Mouse (Mus musculus): ENCODE results near the gene Tgtp2. TPM values are rescaled to one million over a fixed set of nuclear protein-coding genes. Genes with fewer than 3 reads are reported as not detected.

Gene Tgtp2
- polyA plus RNA-seq, 1 experiment from 2014 or later = not detected

- Histone ChIP-seq H3K4me3 (no peak overlapping the region), H3K9me3 (no peaks in the 10 kb centered on the region), H3K27ac (replicated peaks) (no peak overlapping the region), H3K9ac (replicated peaks) (no peak overlapping the region), H3K4me1 (no peaks in the 10 kb centered on the region), H3K27me3 (no peaks in the 10 kb centered on the region), H3K4me2 (replicated peaks) (no peak overlapping the region), H3K36me3 (no peaks in the 10 kb centered on the region)
- 89% methylated on average over 2 of the region's 2 CpGs for WGBS
- ATAC-seq (replicated peaks) = no peak
Measured at GRCm38 (mm10) chr11:49092786-49093185, 28.8 kb upstream of the Tgtp2 start.

DNA sequence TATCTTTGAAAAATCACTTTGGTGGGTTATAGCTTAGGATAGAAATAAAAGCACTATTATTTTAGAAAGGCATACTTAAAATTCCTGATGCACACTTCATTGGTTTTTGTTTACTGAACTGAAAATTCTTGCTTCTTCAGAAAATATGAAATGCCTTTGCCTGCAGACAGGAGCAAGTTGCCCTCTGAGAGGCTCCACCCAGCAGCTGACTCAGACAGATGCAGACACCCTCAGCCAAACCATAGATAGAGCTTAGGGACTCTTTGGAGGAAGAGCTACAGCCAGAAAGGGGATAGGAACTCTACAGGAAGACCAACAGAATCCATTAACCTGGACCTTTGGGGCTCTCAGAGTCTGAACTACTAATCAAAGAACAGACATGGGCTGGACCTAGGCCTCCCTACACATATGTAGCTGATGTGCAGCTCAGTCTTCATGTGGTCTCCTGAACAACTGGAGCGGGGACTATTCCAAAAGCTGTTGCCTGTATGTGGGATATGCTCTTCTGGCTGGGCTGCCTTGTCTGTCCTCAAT, 28.1 kb upstream of the Tgtp2 start:
- no peaks in the 10 kb centered on the region for H3K27me3 ChIP-seq
- H3K4me2 ChIP-seq (replicated peaks) = no peak overlapping the region
- 96% methylated on average over 1 of the region's 1 CpGs for WGBS
- H3K36me3 ChIP-seq = no peaks in the 10 kb centered on the region
- no peak overlapping the region for H3K27ac ChIP-seq (replicated peaks)
- no peak overlapping the region for H3K4me3 ChIP-seq
- no peaks in the 10 kb centered on the region for H3K4me1 ChIP-seq
- no peak overlapping the region for H3K9ac ChIP-seq (replicated peaks)
- H3K9me3 ChIP-seq = no peaks in the 10 kb centered on the region
- no peak for ATAC-seq (replicated peaks)

GRCm38 (mm10) chr11:49091171-49091570, 27.2 kb upstream of the Tgtp2 start:
- no peak for ATAC-seq (replicated peaks)

GRCm38 (mm10) chr11:49090551-49090950, 26.5 kb upstream of the Tgtp2 start:
- Histone ChIP-seq H3K4me1 (no peaks in the 10 kb centered on the region), H3K4me2 (replicated peaks) (no peak overlapping the region), H3K9me3 (no peaks in the 10 kb centered on the region), H3K36me3 (no peaks in the 10 kb centered on the region), H3K9ac (replicated peaks) (no peak overlapping the region), H3K27me3 (no peaks in the 10 kb centered on the region), H3K4me3 (no peak overlapping the region), H3K27ac (replicated peaks) (no peak overlapping the region)
- ATAC-seq (replicated peaks) = no peak
- WGBS = 84% methylated on average over 5 of the region's 5 CpGs

More at GRCm38 (mm10) chr11:49091171-49091570, 27.2 kb upstream of the Tgtp2 start:
- no peak overlapping the region for H3K4me3 ChIP-seq
- WGBS = 82% methylated on average over 4 of the region's 4 CpGs
- H3K9ac ChIP-seq (replicated peaks) = no peak overlapping the region
- no peak overlapping the region for H3K4me2 ChIP-seq (replicated peaks)
- no peaks in the 10 kb centered on the region for H3K27me3 ChIP-seq
- no peaks in the 10 kb centered on the region for H3K4me1 ChIP-seq
- H3K27ac ChIP-seq (replicated peaks) = no peak overlapping the region
- H3K36me3 ChIP-seq = no peaks in the 10 kb centered on the region
- no peaks in the 10 kb centered on the region for H3K9me3 ChIP-seq

- Histone ChIP-seq H3K36me3 (no peaks in the 10 kb centered on the region), H3K4me3 (no peak overlapping the region), H3K4me2 (replicated peaks) (no peak overlapping the region), H3K9me3 (no peaks in the 10 kb centered on the region), H3K27me3 (no peaks in the 10 kb centered on the region), H3K9ac (replicated peaks) (no peak overlapping the region), H3K4me1 (no peaks in the 10 kb centered on the region), H3K27ac (replicated peaks) (no peak overlapping the region)
- WGBS = 89% methylated on average over 3 of the region's 3 CpGs
- no peak for ATAC-seq (replicated peaks)
Measured at GRCm38 (mm10) chr11:49089735-49090507, 25.9 kb upstream of the Tgtp2 start.

DNA sequence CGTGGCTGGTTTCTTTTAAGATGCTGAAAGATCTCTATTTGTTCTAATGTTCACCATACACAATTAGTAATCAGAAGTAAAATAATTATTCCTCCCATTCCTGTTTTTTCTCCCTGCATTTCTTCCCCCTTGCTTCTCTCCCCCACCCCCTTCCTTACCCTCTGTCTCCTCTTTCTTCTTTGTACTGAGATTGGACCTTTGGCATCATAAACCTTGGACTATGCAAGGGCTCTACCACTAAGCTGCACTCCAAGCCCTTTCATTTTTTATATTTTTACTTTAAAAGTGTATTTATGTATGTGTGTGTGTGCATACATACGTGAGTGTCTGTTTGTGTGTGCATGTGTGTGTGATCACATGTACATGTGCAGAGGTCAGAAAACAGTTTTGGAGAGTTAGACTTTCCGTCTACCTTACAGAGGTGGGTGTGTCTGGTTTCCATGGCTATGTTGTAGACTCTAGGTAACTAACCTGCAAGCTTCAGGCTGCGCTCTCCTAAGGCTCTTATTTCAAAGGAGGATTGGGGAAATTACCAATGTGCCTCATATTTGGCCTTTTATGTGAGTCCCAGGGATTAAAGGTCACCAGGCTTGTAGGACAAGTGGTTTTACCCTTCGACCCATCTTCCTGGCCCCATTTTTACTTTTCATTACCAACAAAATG, 25.1 kb upstream of the Tgtp2 start:
- no peak overlapping the region for H3K4me3 ChIP-seq
- H3K27me3 ChIP-seq = no peaks in the 10 kb centered on the region
- WGBS = 90% methylated on average over 5 of the region's 5 CpGs
- no peak for ATAC-seq (replicated peaks)
- H3K9ac ChIP-seq (replicated peaks) = no peak overlapping the region
- no peaks in the 10 kb centered on the region for H3K9me3 ChIP-seq
- no peaks in the 10 kb centered on the region for H3K4me1 ChIP-seq
- H3K27ac ChIP-seq (replicated peaks) = no peak overlapping the region
- no peaks in the 10 kb centered on the region for H3K36me3 ChIP-seq
- no peak overlapping the region for H3K4me2 ChIP-seq (replicated peaks)

DNA sequence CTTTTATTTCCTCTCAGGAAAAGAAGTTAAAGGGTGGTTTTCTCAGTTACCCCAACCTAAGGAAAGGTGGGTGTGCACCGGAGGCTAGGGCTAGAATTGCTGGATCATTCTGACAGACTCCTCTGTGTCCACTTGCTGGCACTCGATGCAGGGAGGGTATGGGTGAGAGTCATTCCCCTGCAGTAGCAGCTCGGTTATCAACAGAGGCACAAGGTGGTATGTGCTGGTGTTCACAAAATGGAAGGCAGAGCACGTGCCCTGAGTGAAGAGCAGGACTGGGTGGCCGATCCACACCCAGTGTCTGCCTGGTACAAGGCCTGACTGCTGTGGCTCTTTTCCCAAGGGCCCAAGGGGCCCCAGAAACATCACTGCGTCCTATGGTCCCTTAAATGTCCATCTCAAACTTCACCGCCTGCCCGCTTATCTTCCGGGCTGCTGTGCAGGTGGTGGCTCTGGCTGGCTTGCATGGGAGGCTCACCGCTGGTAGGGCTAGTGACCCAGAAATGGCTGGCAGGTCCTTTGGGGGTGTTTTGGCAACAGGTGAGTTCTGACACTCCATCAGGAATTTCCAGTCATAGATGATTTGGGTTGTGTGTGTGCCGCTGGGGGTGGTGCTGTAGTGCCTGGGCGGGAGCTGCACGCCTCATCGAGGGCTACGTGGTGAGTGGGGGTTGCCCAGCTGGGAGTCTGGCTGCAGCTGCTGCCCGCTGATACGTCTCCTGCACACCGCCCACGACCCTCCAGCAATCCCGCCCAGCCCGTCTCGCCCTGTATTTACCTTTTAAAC, 24.0 kb upstream of the Tgtp2 start:
- H3K27me3 ChIP-seq = no peaks in the 10 kb centered on the region
- H3K4me3 ChIP-seq = no peak overlapping the region
- WGBS = 47% methylated on average over 22 of the region's 22 CpGs
- H3K9ac ChIP-seq (replicated peaks) = no peak overlapping the region
- no peak overlapping the region for H3K27ac ChIP-seq (replicated peaks)
- no peaks in the 10 kb centered on the region for H3K4me1 ChIP-seq
- no peak for ATAC-seq (replicated peaks)
- H3K4me2 ChIP-seq (replicated peaks) = no peak overlapping the region
- no peaks in the 10 kb centered on the region for H3K36me3 ChIP-seq
- H3K9me3 ChIP-seq = no peaks in the 10 kb centered on the region

DNA sequence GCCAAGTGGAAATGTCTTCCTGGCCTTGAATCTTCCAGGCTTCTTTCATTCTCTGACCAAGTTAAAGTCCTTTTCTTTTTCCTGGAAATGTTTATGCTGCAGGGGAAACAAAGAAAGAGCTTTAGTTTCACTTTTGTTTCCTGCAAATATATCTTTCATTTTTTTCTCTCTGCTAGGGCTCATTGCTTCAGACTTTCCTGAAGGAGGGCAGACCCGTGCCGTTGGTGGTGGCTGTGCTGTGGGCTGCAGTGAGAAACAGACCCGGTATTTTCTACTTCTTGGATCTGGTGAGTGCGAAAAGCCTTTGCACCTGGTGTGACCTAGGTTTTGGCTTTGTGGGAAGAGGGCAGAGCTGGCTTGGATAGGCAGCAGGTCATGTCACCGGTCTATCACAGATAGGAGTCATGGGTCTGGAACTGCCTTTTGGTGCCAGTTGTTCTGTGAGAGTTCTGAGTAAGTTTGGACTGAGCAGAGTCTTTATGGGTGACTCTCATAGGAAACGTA, 22.9 kb upstream of the Tgtp2 start:
- 82% methylated on average over 6 of the region's 6 CpGs for WGBS
- Histone ChIP-seq H3K4me1 (no peaks in the 10 kb centered on the region), H3K27ac (replicated peaks) (no peak overlapping the region), H3K9me3 (no peaks in the 10 kb centered on the region), H3K4me2 (replicated peaks) (no peak overlapping the region), H3K27me3 (no peaks in the 10 kb centered on the region), H3K36me3 (no peaks in the 10 kb centered on the region), H3K4me3 (no peak overlapping the region), H3K9ac (replicated peaks) (no peak overlapping the region)
- no peak for ATAC-seq (replicated peaks)

- 42% methylated on average over 3 of the region's 3 CpGs for WGBS
- Histone ChIP-seq H3K9ac (replicated peaks) (no peak overlapping the region), H3K36me3 (no peaks in the 10 kb centered on the region), H3K4me1 (no peaks in the 10 kb centered on the region), H3K27me3 (no peaks in the 10 kb centered on the region), H3K4me3 (no peak overlapping the region), H3K9me3 (no peaks in the 10 kb centered on the region), H3K27ac (replicated peaks) (no peak overlapping the region), H3K4me2 (replicated peaks) (no peak overlapping the region)
- no peak for ATAC-seq (replicated peaks)
Measured at GRCm38 (mm10) chr11:49084875-49085274, 20.9 kb upstream of the Tgtp2 start.

DNA sequence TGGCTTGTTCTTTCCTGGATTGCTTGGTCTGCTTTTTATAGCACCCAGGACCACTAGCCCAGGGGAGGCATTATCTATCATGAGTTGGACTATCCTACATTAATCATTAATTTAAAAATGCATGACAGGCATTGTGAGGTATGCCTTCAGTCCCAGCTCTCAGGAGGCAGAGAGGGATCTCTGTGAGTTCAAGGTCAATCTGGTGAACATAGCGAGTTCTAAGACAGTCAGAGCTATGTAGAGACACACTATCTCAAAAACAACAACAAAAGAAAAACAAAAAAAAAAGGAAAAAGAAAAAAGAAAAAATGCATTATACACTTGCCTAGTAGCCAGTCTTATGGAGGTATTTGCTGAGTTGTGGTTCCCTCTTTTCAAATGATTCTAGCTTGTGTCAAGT, 20.4 kb upstream of the Tgtp2 start:
- H3K4me1 ChIP-seq = no peaks in the 10 kb centered on the region
- no peak for ATAC-seq (replicated peaks)
- no peak overlapping the region for H3K9ac ChIP-seq (replicated peaks)
- no peaks in the 10 kb centered on the region for H3K9me3 ChIP-seq
- H3K4me2 ChIP-seq (replicated peaks) = no peak overlapping the region
- H3K27me3 ChIP-seq = no peaks in the 10 kb centered on the region
- H3K4me3 ChIP-seq = no peak overlapping the region
- 81% methylated on average over 1 of the region's 1 CpGs for WGBS
- H3K27ac ChIP-seq (replicated peaks) = no peak overlapping the region
- no peaks in the 10 kb centered on the region for H3K36me3 ChIP-seq

GRCm38 (mm10) chr11:49083808-49084207, 19.8 kb upstream of the Tgtp2 start:
- ATAC-seq (replicated peaks) = no peak
- Histone ChIP-seq H3K36me3 (no peaks in the 10 kb centered on the region), H3K9me3 (no peaks in the 10 kb centered on the region), H3K9ac (replicated peaks) (no peak overlapping the region), H3K27me3 (no peaks in the 10 kb centered on the region), H3K4me1 (no peaks in the 10 kb centered on the region), H3K4me2 (replicated peaks) (no peak overlapping the region), H3K27ac (replicated peaks) (no peak overlapping the region), H3K4me3 (no peak overlapping the region)
- WGBS = 81% methylated on average over 3 of the region's 3 CpGs

DNA sequence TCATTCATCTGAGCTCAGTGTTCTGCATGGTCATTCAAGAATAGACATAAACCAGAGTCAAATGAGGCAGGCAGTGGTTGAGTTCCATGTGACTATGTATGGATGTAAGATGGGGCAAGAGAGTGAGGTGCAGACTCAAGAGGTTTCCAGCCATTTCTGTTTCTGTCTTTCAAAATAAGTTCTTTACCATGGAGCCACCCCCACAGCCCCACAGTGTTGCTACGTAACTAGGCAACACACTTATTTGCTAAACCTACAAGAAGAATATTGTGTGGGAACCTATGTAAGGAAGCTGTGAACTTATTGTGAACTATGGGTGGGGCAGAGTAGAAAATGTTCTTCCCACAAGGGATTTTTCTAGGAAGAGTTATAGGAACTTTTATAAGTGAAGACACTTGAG, 19.1 kb upstream of the Tgtp2 start:
- Histone ChIP-seq H3K4me3 (no peak overlapping the region), H3K4me1 (no peaks in the 10 kb centered on the region), H3K27ac (replicated peaks) (no peak overlapping the region), H3K27me3 (no peaks in the 10 kb centered on the region), H3K9ac (replicated peaks) (no peak overlapping the region), H3K9me3 (no peaks in the 10 kb centered on the region), H3K4me2 (replicated peaks) (no peak overlapping the region), H3K36me3 (no peaks in the 10 kb centered on the region)
- ATAC-seq (replicated peaks) = no peak
- 86% methylated on average over 1 of the region's 1 CpGs for WGBS

Measured in forebrain, embryonic 15.5 days (tissue).